Mouse (Mus musculus) neural tube, embryonic 11.5 days (tissue): ENCODE measurements at regions not wholly inside any gene's neighbourhood (a gene's known extent, or its start where the extent isn't known, plus 50 kb on each side); places are given as distances from the start of the nearest gene placed in this dataset.

ENCODE experiments used
- ATAC-seq: fragments of 200-750 bp; cut with Nextera tagmentation; 2 replicates; pipeline ENCODE4 v1.8.0; 2017; ENCODE audit warnings: moderate number of reproducible peaks, mild to moderate bottlenecking, moderate TSS enrichment, moderate library complexity; ENCODE audit not compliant: insufficient read depth, low FRiP score, low TSS enrichment
- DNase-seq: peaks from one replicate; pipeline ENCODE4 v3.0.0-alpha.2; 2015; ENCODE audit warnings: low spot score
- H3K27ac ChIP-seq: fragments of 300-500 bp; sonication (generic); 2 replicates; pipeline ENCODE4 v1.5.1; 2014; ENCODE audit warnings: low read depth, mild to moderate bottlenecking, low read length
- H3K27me3 ChIP-seq: fragments of 300-500 bp; sonication (generic); 2 replicates; pipeline ENCODE4 v1.6.1; 2014; ENCODE audit warnings: mild to moderate bottlenecking, low read length, mixed read lengths; ENCODE audit not compliant: control insufficient read depth, insufficient read depth
- H3K36me3 ChIP-seq: fragments of 300-500 bp; sonication (generic); 2 replicates; pipeline ENCODE4 v1.6.1; 2014; ENCODE audit warnings: mild to moderate bottlenecking, low read length, moderate library complexity, mixed read lengths; ENCODE audit not compliant: control insufficient read depth, insufficient read depth
- H3K4me1 ChIP-seq: fragments of 300-500 bp; sonication (generic); 2 replicates; pipeline ENCODE4 v1.6.1; 2014; ENCODE audit warnings: low read length, mixed read lengths; ENCODE audit not compliant: control insufficient read depth, insufficient read depth
- H3K4me2 ChIP-seq: fragments of 300-500 bp; sonication (generic); 2 replicates; pipeline ENCODE4 v1.6.1; 2014; ENCODE audit warnings: low read depth, mild to moderate bottlenecking, moderate library complexity
- H3K4me3 ChIP-seq: fragments of 300-500 bp; sonication (generic); 2 replicates; pipeline ENCODE4 v1.5.1; 2014; ENCODE audit warnings: low read depth, low read length
- H3K9ac ChIP-seq: fragments of 300-500 bp; sonication (generic); 2 replicates; pipeline ENCODE4 v1.6.1; 2014; ENCODE audit warnings: mild to moderate bottlenecking, low read length
- H3K9me3 ChIP-seq: fragments of 300-500 bp; sonication (generic); 2 replicates; pipeline ENCODE4 v1.6.1; 2016; ENCODE audit warnings: low read length; ENCODE audit not compliant: control insufficient read depth
- WGBS: fragments of 180-500 bp; shearing (Covaris S2); extraction: QIAGEN DNeasy Blood & Tissue Kit; methylation state at CpG from one replicate; pipeline ENCODE4 v1.1.7; 2014; 5-methylcytosine and 5-hydroxymethylcytosine counted together

DNA sequence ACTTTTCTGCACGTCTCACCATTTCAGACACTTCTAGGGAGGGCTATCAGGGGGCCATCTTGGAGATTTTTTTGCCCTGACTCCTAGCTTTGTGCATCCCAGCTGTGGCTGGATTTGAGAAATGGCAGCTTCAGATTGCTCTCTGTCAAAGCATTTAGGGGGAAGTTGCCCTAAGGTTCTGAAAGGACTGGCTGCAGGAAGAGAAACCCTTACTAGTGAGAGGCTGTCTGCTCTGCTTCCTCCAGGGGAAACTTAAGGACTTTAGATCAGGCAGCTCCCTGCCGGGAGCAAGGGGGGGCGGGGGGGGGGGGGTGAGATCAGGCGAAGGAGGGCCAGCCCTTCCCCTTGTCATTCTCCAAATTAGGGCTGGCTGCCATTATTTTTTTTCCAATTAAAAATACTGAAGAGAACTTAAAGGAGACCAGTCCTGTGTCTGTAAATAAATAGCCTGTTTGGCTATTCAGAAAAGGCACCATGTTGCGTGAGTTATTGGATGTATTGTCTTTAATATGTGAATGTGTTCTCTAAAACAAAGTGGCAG is 141.7 kb upstream of the Tbl1xr1 start:
- H3K4me3 ChIP-seq, result no peak overlapping the region
- peak; percentile 25 for ATAC-seq

DNA sequence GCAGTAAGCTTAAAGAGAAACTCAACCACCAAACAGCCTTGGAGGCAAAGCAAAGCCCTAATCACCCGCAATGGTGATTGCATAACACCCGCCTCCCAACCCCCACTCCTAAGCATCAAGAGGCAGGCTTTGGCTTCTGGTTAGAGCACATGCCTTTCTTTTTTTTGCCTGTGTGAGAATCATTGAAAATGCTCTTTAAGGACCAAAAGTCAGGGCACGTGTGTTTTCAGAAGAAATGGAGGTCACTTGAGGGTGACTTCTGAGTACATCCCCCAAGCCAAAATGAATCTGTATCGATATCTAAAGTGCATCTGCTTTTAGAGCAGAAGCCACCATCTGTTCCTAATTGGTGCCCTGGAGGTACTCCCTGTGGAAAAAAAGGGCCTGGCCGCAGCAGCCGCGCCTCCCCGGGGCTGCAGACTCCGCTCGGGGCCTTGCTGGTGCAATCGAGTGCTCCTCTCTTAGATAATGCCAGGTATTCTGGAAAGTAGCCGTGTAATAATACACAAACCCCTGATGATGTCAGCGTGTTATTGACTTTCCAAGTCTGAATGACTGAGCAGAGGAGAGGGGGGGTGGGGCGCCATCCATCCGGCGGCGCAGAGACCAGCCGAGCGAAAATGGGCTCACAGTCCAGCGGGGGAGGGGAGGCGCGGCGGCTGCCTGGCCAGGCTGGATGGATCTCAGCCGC is 140.7 kb upstream of the Tbl1xr1 start:
- peak overlapping the region; percentile 39 for H3K4me2 ChIP-seq
- peak; percentile 89 for ATAC-seq
- H3K9me3 ChIP-seq, result no peaks in the 10 kb centered on the region
- H3K4me3 ChIP-seq, result 0 out of 2 replicates have a peak overlapping the region, but pooled peaks have one; percentile 16
- H3K27ac ChIP-seq, result peak overlapping the region; percentile 81
- peak; percentile 95 for DNase-seq
- H3K36me3 ChIP-seq, result no peaks in the 10 kb centered on the region
- no peak overlapping the region; the same call in 1 of the 2 replicates for H3K9ac ChIP-seq
- no peaks in the 10 kb centered on the region for H3K27me3 ChIP-seq
- peaks cover 18% of the 10 kb centered on the region for H3K4me1 ChIP-seq
- WGBS, result under 1% methylated on average over 24 of the region's 24 CpGs

More for the DNA sequence above, 141.7 kb upstream of the Tbl1xr1 start:
- Histone ChIP-seq H3K27ac (peak overlapping the region; percentile 81), H3K27me3 (no peaks in the 10 kb centered on the region), H3K4me2 (peak overlapping the region; percentile 29), H3K9me3 (no peaks in the 10 kb centered on the region), H3K36me3 (no peaks in the 10 kb centered on the region), H3K9ac (no peak overlapping the region), H3K4me1 (peaks cover 18% of the 10 kb centered on the region)
- under 1% methylated on average over 5 of the region's 5 CpGs for WGBS
- DNase-seq, result peak; percentile 53

DNA sequence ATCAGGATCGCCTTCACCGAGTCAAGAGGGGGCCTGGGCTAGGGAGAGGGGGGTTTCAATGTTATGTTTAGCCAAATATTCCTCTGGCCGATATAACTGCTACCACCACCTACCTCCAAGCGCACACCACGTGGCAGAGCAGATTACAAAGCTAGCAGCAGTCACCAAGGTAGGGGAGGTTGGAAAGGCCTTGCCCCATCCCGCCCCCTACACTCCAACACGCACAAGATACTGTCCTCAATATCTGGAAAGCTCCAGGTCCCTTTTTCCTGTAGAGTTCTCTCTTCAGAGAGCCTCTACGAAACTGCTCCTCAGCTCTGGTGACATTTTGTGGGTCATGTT is 140.2 kb upstream of the Tbl1xr1 start:
- no peaks in the 10 kb centered on the region for H3K9me3 ChIP-seq
- DNase-seq (no peak), ATAC-seq (no peak; the same call in 1 of the 2 replicates)
- H3K4me1 ChIP-seq, result peaks cover 18% of the 10 kb centered on the region
- no peaks in the 10 kb centered on the region for H3K36me3 ChIP-seq
- no peaks in the 10 kb centered on the region for H3K27me3 ChIP-seq
- H3K4me2 ChIP-seq, result peak overlapping the region; percentile 27
- H3K9ac ChIP-seq, result no peak overlapping the region; the same call in 1 of the 2 replicates
- no peak overlapping the region for H3K4me3 ChIP-seq
- peak overlapping the region; percentile 81 for H3K27ac ChIP-seq
- 2% methylated on average over 8 of the region's 8 CpGs for WGBS

DNA sequence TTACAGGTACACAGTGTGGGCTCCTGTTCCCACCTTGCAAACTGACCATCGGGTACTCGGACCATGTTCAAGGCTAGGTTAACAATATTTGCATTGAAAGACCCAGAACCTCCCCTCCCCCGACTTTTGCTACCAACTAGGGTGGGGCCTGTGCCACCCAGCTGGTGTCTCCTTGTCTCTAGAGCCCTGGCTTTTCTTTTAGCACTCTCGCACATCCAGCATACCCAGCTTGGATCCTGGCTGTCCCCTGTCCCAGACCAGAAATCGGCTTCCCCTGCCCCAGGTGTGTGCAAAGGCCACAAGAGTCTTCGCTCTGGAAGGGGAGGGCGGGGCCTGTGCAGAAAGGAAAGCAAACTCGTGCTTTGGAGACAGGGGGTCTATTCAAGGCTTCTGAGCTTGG is 139.8 kb upstream of the Tbl1xr1 start:
- 13% methylated on average over 8 of the region's 8 CpGs for WGBS
- Histone ChIP-seq H3K9me3 (no peaks in the 10 kb centered on the region), H3K27me3 (no peaks in the 10 kb centered on the region), H3K9ac (peak overlapping the region; percentile 37; the same call in 1 of the 2 replicates), H3K4me2 (peak overlapping the region; percentile 27), H3K4me1 (peaks cover 18% of the 10 kb centered on the region), H3K27ac (peak overlapping the region; percentile 81), H3K4me3 (no peak overlapping the region), H3K36me3 (no peaks in the 10 kb centered on the region)
- DNase-seq, result peak; percentile 31
- ATAC-seq, result peak; percentile 10

DNA sequence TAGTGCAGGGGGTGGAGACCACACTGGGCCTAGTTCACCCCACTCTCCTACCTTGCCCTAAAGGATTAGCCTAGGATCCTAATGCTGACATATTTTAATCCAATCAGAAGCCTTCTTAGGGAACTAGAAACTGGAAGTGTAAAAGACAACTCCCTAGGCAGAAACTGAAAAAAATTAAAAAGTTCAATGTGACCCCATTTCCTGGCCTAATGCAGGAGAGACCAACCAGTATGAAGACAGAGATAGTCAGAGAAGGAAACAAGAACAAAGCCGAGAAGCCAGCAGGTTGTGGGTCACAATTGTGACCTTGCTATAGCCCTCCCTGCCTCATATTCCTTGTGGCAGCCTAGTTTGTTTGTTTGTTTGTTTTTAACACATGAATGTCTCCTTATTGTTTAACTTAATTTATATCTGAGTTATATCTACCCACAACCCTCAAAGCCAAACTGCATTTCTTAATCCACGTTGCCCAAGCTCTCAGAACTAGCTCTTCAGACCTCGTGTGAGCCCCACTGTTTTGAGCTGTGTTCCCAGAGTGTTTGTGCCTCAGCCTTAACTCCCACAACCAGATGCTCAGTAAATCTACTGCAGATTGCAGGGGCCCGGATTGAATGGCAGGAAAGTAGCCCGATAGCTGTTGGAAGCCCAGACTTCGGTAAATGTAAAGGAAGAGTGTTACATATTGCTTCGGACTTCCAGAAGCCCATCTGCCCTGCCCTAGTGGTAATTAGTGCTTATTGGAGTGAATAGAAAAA is 139.0 kb upstream of the Tbl1xr1 start:
- H3K36me3 ChIP-seq, result no peaks in the 10 kb centered on the region
- no peak overlapping the region for H3K4me3 ChIP-seq
- H3K27me3 ChIP-seq, result no peaks in the 10 kb centered on the region
- peaks cover 18% of the 10 kb centered on the region for H3K4me1 ChIP-seq
- H3K4me2 ChIP-seq, result no peak overlapping the region
- 44% methylated on average over 7 of the region's 7 CpGs for WGBS
- ATAC-seq (no peak), DNase-seq (no peak)
- H3K9me3 ChIP-seq, result no peaks in the 10 kb centered on the region
- H3K9ac ChIP-seq, result no peak overlapping the region
- no peak overlapping the region for H3K27ac ChIP-seq

DNA sequence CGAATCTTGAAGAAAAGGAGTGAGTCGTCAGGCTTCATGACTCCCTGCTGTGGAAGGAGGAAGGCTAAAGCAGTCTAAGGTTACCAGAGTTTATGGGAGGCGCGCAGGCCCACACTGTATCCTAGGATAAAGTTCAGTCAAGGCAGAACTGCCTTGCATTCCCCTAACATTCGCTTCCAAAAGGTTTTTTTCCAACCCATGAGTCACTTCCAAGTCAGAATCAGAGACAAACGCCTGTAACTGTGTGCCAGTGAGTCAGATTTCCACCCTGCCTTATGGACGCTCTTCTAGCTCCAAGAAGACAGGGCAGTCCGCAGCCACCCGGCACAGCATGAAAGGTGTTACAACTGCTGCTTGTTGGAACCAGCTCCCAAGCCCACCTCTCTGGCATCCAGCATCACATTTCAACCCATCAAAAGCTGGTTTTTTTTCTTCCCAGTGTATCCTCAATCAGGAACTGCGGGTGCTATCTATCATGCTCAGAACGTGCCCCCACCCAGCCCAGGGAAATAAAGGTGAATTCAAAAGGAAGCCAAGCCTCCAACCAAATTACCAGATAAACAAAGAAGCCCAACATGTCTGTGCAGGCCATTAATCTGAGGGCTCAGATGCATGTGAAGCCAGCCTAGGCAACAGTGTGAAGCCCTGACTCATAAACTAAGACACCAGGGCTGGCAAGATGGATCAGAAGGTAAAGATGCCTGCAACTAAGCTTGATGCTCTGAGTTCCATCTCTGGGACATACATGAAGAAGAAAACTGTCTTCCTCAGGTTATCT is 138.2 kb upstream of the Tbl1xr1 start:
- peaks cover 18% of the 10 kb centered on the region for H3K4me1 ChIP-seq
- no peaks in the 10 kb centered on the region for H3K9me3 ChIP-seq
- H3K27me3 ChIP-seq, result no peaks in the 10 kb centered on the region
- H3K9ac ChIP-seq, result no peak overlapping the region
- H3K4me2 ChIP-seq, result no peak overlapping the region
- no peak for DNase-seq
- no peaks in the 10 kb centered on the region for H3K36me3 ChIP-seq
- ATAC-seq, result no peak
- 40% methylated on average over 11 of the region's 11 CpGs for WGBS
- H3K4me3 ChIP-seq, result no peak overlapping the region
- no peak overlapping the region for H3K27ac ChIP-seq

DNA sequence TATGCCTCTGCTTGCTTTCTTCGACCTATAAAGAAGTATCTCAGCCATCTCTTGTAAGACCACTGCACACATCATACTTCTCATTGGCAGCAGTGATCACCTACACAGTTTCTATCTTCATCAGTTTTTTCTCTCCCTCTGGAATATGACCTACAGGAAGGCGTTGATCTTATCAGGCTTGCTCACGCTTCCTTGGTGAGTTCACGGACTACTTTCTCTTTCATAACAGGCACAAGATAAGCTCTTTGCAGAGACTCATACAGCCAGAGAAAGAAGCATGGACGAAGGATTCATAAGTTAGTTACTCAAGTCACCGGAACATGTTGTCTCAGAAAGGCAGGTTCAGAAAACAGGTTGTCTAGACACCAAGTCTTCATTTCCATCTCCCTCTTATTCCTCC is 136.7 kb upstream of the Tbl1xr1 start:
- Histone ChIP-seq H3K27me3 (no peaks in the 10 kb centered on the region), H3K9ac (no peak overlapping the region), H3K4me3 (no peak overlapping the region), H3K27ac (no peak overlapping the region), H3K4me2 (no peak overlapping the region), H3K36me3 (no peaks in the 10 kb centered on the region), H3K9me3 (no peaks in the 10 kb centered on the region), H3K4me1 (peaks cover 15% of the 10 kb centered on the region)
- WGBS, result 90% methylated on average over 6 of the region's 6 CpGs
- no peak for DNase-seq
- ATAC-seq, result no peak

DNA sequence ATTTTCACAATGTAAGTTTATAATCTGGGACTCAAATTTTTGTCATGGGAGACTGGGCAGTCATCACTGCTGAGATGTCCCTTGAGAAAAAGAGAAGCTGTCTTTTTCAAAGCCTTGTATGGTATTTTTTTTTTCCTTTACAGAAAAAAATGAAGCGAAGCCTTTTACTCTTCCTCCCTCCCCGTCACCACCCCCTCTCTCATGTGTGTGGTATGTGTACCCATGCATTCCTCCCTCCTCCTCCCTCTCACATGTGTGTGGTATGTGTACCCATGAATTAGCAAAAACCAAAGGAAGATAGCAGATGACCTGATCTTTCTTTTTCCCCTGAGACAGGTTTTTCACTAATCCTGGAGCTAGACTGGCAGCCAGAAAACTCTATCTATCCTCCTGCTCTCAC is 134.9 kb upstream of the Tbl1xr1 start:
- WGBS, result 88% methylated on average over 2 of the region's 2 CpGs
- no peaks in the 10 kb centered on the region for H3K36me3 ChIP-seq
- no peak for ATAC-seq

More for the DNA sequence above, 134.9 kb upstream of the Tbl1xr1 start:
- Histone ChIP-seq H3K9me3 (no peaks in the 10 kb centered on the region), H3K4me3 (no peak overlapping the region), H3K9ac (no peak overlapping the region), H3K27ac (no peak overlapping the region), H3K4me2 (no peak overlapping the region), H3K4me1 (peaks cover 11% of the 10 kb centered on the region), H3K27me3 (no peaks in the 10 kb centered on the region)
- DNase-seq, result no peak
